Mouse (Mus musculus): Measurements from ENCODE around the gene Ttc21a. TPM values are rescaled to one million over a fixed set of nuclear protein-coding genes. Genes with fewer than 3 reads are reported as not detected.

The Ttc21a gene
- polyA plus RNA-seq, 1 experiment from 2014 or later, result 0.38 TPM

GRCm38 (mm10) chr9:119970763-119971656, 33.6 kb downstream of the Ttc21a start:
- H3K4me3 ChIP-seq, result no peak overlapping the region
- H3K27me3 ChIP-seq (replicated peaks), result no peaks in the 10 kb centered on the region
- no peaks in the 10 kb centered on the region for H3K36me3 ChIP-seq
- H3K9ac ChIP-seq, result no peak overlapping the region
- 85% methylated on average over 7 of the region's 7 CpGs for WGBS
- ATAC-seq (ENCODE audit: low FRiP score, low read depth), result 0 out of 2 replicates have a peak, but pooled peaks have one; percentile 33
- no peaks in the 10 kb centered on the region for H3K9me3 ChIP-seq
- H3K4me2 ChIP-seq (replicated peaks), result no peak overlapping the region
- no peak overlapping the region for H3K27ac ChIP-seq
- peaks cover 9% of the 10 kb centered on the region; the same call in 1 of the 2 replicates for H3K4me1 ChIP-seq

GRCm38 (mm10) chr9:119972166-119972565, 34.8 kb downstream of the Ttc21a start:
- Histone ChIP-seq H3K4me2 (replicated peaks) (no peak overlapping the region), H3K9me3 (no peaks in the 10 kb centered on the region), H3K4me1 (peaks cover 10% of the 10 kb centered on the region; the same call in 1 of the 2 replicates), H3K9ac (no peak overlapping the region), H3K36me3 (no peaks in the 10 kb centered on the region), H3K27ac (no peak overlapping the region), H3K4me3 (no peak overlapping the region), H3K27me3 (replicated peaks) (no peaks in the 10 kb centered on the region)
- 96% methylated on average over 10 of the region's 10 CpGs for WGBS
- ATAC-seq (ENCODE audit: low FRiP score, low read depth), result no peak

DNA sequence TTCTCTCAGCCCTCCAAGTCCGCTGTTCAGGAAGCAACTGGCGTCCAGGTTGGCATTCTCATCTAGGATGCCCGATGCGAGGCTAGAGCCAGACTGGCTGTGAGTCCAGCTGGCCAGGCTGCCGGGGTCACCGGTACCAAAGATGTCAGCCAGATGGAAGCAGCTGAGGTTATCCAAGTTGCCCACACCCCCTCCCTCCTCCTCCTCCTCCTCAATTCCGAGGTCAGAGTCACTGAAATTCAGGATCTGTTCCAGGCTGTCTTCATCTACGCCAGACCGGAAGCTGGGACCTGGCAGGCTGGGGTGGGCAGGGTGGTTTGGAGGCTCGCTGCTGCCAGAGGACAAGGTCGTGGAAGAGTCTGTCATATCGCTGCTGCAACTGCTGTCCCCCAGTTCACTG, 35.2 kb downstream of the Ttc21a start:
- Histone ChIP-seq H3K9me3 (no peaks in the 10 kb centered on the region), H3K27ac (no peak overlapping the region), H3K36me3 (no peaks in the 10 kb centered on the region), H3K4me2 (replicated peaks) (no peak overlapping the region), H3K4me1 (peaks cover 14% of the 10 kb centered on the region; the same call in 1 of the 2 replicates), H3K27me3 (replicated peaks) (no peaks in the 10 kb centered on the region), H3K4me3 (no peak overlapping the region), H3K9ac (no peak overlapping the region)
- ATAC-seq (ENCODE audit: low FRiP score, low read depth), result no peak
- 93% methylated on average over 12 of the region's 12 CpGs for WGBS

DNA sequence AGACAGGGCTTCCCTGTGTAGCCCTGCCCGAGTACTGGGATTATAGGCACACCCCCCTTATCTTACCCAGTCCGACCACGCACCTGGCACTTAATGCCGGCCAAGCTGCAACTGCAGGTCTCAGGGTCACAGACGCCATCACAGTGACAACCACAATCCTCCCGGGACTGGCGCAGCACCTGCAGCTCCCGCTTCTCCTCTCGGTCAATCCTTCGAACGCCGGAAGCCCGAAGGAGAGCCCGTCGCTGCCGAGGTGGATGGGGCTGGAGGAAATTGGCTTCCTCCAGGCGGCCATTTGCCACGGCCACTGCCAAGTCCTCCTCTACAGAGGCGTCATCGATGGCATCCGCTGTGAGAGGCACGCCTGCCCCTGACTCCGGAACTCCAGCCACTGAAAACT, 35.9 kb downstream of the Ttc21a start:
- Histone ChIP-seq H3K27ac (no peak overlapping the region), H3K27me3 (replicated peaks) (no peaks in the 10 kb centered on the region), H3K9ac (no peak overlapping the region), H3K4me1 (peaks cover 21% of the 10 kb centered on the region), H3K9me3 (no peaks in the 10 kb centered on the region), H3K4me3 (no peak overlapping the region), H3K36me3 (no peaks in the 10 kb centered on the region), H3K4me2 (replicated peaks) (no peak overlapping the region)
- 95% methylated on average over 23 of the region's 23 CpGs for WGBS
- ATAC-seq (ENCODE audit: low FRiP score, low read depth), result no peak

DNA sequence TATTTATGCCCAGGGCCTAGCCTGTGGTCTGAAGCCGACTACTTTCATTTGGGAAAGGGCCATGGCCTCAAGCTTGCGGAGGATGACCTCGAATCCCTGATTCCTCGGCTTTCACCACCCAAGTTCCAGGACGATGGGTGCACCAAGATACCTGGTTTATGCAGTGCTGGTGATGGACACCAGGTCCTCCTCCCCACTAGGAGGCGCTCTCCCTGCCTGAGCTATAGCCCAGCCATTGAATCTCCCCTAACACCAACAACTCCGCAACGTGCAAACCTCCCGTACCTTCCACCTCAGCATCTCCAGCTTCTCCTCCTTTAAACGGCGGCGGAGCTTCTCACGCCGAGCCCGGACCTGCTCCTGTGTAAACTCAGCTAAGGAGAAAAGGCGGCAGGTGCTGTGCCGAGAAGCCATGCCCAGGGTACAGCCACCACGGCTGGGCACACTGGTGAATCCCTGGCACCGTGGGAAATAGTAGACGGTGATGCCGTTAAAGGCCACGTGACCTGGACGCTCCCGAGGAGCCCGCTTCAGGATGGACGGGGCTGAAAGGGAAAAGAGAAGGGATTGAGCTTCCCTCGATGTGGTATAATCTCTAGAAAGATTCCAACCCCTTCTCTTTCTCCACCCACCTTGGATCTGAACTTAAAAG, 36.6 kb downstream of the Ttc21a start:
- Histone ChIP-seq H3K9me3 (no peaks in the 10 kb centered on the region), H3K4me1 (peaks cover 25% of the 10 kb centered on the region), H3K27ac (no peak overlapping the region), H3K4me2 (replicated peaks) (no peak overlapping the region), H3K4me3 (no peak overlapping the region), H3K27me3 (replicated peaks) (no peaks in the 10 kb centered on the region), H3K9ac (no peak overlapping the region), H3K36me3 (no peaks in the 10 kb centered on the region)
- ATAC-seq (ENCODE audit: low FRiP score, low read depth), result no peak
- 92% methylated on average over 27 of the region's 27 CpGs for WGBS

- ATAC-seq (ENCODE audit: low FRiP score, low read depth), result no peak
- Histone ChIP-seq H3K27ac (no peak overlapping the region), H3K9ac (no peak overlapping the region), H3K36me3 (no peaks in the 10 kb centered on the region), H3K27me3 (replicated peaks) (no peaks in the 10 kb centered on the region), H3K9me3 (no peaks in the 10 kb centered on the region), H3K4me2 (replicated peaks) (no peak overlapping the region), H3K4me3 (no peak overlapping the region), H3K4me1 (peaks cover 25% of the 10 kb centered on the region)
- WGBS, result 85% methylated on average over 5 of the region's 5 CpGs
These were observed 37.2 kb downstream of the Ttc21a start for GRCm38 (mm10) chr9:119974609-119975008.

GRCm38 (mm10) chr9:119975286-119975685, 37.9 kb downstream of the Ttc21a start:
- Histone ChIP-seq H3K4me3 (no peak overlapping the region), H3K4me1 (peaks cover 24% of the 10 kb centered on the region), H3K27me3 (replicated peaks) (no peaks in the 10 kb centered on the region), H3K4me2 (replicated peaks) (no peak overlapping the region), H3K36me3 (no peaks in the 10 kb centered on the region), H3K27ac (no peak overlapping the region), H3K9ac (no peak overlapping the region), H3K9me3 (no peaks in the 10 kb centered on the region)
- ATAC-seq (ENCODE audit: low FRiP score, low read depth), result no peak
- 96% methylated on average over 4 of the region's 4 CpGs for WGBS

GRCm38 (mm10) chr9:119976704-119977556, 39.5 kb downstream of the Ttc21a start:
- Histone ChIP-seq H3K4me2 (replicated peaks) (no peak overlapping the region), H3K9ac (no peak overlapping the region), H3K27me3 (replicated peaks) (no peaks in the 10 kb centered on the region), H3K27ac (no peak overlapping the region), H3K4me1 (peaks cover 30% of the 10 kb centered on the region), H3K36me3 (no peaks in the 10 kb centered on the region), H3K9me3 (no peaks in the 10 kb centered on the region), H3K4me3 (no peak overlapping the region)
- ATAC-seq (ENCODE audit: low FRiP score, low read depth), result no peak
- WGBS, result 47% methylated on average over 17 of the region's 17 CpGs

DNA sequence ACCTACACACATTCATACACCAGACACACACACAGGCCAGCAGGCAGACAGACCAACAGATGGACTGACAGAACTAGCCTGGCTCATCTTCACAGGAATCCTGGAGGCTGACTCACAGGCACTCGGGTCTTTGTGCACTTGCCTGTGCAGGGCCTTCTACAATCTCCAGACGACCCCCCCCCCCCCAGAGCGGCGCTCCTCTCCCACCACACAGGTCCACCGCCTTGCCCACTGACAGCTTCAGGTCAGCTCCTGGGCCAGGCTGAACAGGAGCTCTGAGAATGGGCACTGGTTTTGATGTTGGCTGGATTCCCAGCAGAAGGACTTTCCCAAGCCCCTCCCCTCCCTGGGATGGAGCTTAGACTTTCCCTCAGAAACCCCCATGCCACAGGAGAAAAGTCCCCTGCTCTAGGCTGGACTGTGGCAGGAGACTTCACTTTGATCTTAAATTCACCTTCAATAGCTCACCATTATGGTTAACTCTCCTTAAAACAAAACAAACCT, 40.2 kb downstream of the Ttc21a start:
- H3K9me3 ChIP-seq, result no peaks in the 10 kb centered on the region
- no peak overlapping the region for H3K4me3 ChIP-seq
- ATAC-seq (ENCODE audit: low FRiP score, low read depth), result no peak
- no peaks in the 10 kb centered on the region for H3K27me3 ChIP-seq (replicated peaks)
- H3K36me3 ChIP-seq, result no peaks in the 10 kb centered on the region
- H3K27ac ChIP-seq, result no peak overlapping the region
- H3K9ac ChIP-seq, result no peak overlapping the region
- WGBS, result 66% methylated on average over 5 of the region's 5 CpGs
- peaks cover 37% of the 10 kb centered on the region for H3K4me1 ChIP-seq
- no peak overlapping the region for H3K4me2 ChIP-seq (replicated peaks)

GRCm38 (mm10) chr9:119978151-119978810, 40.9 kb downstream of the Ttc21a start:
- no peak overlapping the region for H3K9ac ChIP-seq
- ATAC-seq (ENCODE audit: low FRiP score, low read depth), result no peak
- peaks cover 44% of the 10 kb centered on the region for H3K4me1 ChIP-seq
- no peak overlapping the region for H3K4me3 ChIP-seq
- 61% methylated on average over 9 of the region's 9 CpGs for WGBS
- H3K4me2 ChIP-seq (replicated peaks), result no peak overlapping the region
- no peaks in the 10 kb centered on the region for H3K9me3 ChIP-seq
- H3K27ac ChIP-seq, result no peak overlapping the region
- peaks cover 5% of the 10 kb centered on the region for H3K27me3 ChIP-seq (replicated peaks)
- H3K36me3 ChIP-seq, result no peaks in the 10 kb centered on the region

DNA sequence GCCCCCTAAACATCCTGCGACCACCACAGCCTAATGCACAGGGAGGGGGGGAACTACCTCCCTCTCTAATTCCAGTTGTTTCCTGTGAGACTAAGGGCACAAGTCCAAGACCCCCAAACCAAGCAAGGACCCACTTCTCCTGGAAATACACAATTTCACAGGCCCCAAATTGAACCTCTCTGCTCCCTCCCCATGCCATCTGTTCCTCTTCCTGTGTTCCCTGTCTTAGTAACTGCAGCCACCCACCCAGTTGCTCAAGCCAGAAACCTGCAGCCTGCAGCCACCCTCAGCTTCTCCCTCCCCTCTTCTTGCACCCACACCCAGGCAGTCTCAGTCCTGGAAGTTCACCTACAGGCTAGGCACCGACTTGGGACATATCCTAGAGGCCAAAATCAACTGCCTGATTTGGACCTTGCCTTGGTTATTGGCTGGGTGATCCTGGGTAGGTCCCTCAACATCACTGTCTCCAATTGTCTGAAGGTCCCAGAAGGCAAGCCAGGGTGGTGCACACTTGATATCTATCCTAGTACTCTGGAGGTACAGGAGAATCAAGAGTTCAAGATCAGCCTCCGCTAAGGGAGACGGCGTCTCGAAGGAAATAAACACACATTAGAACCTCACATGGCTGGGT, 41.5 kb downstream of the Ttc21a start:
- 82% methylated on average over 6 of the region's 6 CpGs for WGBS
- H3K4me3 ChIP-seq, result no peak overlapping the region
- no peaks in the 10 kb centered on the region for H3K9me3 ChIP-seq
- H3K4me1 ChIP-seq, result peaks cover 47% of the 10 kb centered on the region
- no peak overlapping the region for H3K27ac ChIP-seq
- no peaks in the 10 kb centered on the region for H3K36me3 ChIP-seq
- ATAC-seq (ENCODE audit: low FRiP score, low read depth), result no peak
- no peak overlapping the region for H3K9ac ChIP-seq
- H3K27me3 ChIP-seq (replicated peaks), result peaks cover 12% of the 10 kb centered on the region
- H3K4me2 ChIP-seq (replicated peaks), result no peak overlapping the region

Data from neural tube, embryonic 12.5 days (tissue).